Mouse (Mus musculus): Measurements from ENCODE around the gene Insl3.

DNA sequence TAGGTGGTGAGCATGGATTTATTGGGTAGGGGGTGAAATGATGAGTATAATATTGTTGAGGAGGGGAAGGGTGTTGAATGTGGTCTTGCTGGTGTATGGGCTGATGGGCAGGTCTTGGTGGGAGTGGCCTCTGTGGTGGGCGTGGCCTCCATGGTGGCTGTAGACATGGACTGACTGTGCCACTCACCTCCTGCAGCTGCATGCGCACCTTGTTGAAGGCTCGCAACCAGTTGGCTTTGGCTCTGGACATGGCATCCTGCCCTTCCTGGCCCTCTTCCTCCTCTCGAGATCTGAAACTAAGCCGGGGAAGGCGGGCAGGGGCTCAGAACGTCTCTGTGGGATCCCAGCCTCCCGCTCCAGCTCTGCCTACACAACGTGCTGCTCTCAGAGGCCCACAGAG, 31.2 kb upstream of the Insl3 start:
- TF ChIP-seq GATA1 (IDR thresholded peaks at IDR 0.05; ENCODE audit: low read length), result no peak
- TF ChIP-seq TAL1 (IDR thresholded peaks at IDR 0.05; ENCODE audit: low read length), result no peak
